Mouse (Mus musculus): ENCODE data around the gene Rbp3. TPM values are rescaled to one million over a fixed set of nuclear protein-coding genes. Genes with fewer than 3 reads are reported as not detected.

Gene Rbp3
- total RNA-seq (2012; rRNA removed), result not detected in 2 replicates
- polyA plus RNA-seq (2012; ENCODE audit: insufficient read depth in 1 of 2, insufficient read length in 2 of 2, low read depth in 1 of 2, low replicate concordance in 2 of 2, missing spikeins in 1 of 2), result not detected

GRCm38 (mm10) chr14:33953761-33954160 lies at the start of gene Rbp3:
Gene Rbp3 (plus strand): TSS chr14:33954003.
- Histone ChIP-seq H3K4me1 (ENCODE audit: control insufficient read depth in 1 of 2, insufficient read depth in 2 of 2, low read length in 2 of 2) (no peaks in the 10 kb centered on the region), H3K9me3 (replicated peaks; ENCODE audit: insufficient read depth, low read length) (no peaks in the 10 kb centered on the region), H3K27ac (ENCODE audit: control insufficient read depth, low read depth, low read length) (no peak within 1 kb of the TSS), H3K79me2 (ENCODE audit: control insufficient read depth, insufficient read depth, low read length, poor library complexity) (no peaks in the 10 kb centered on the region), H3K4me3 (ENCODE audit: control insufficient read depth in 1 of 2, insufficient read depth in 1 of 2, low read depth in 2 of 2, low read length in 2 of 2) (no peak within 1 kb of the TSS), H3K27me3 (ENCODE audit: control insufficient read depth in 1 of 2, insufficient read depth in 2 of 2, low read length in 2 of 2) (no peaks in the 10 kb centered on the region), H3K9ac (ENCODE audit: control insufficient read depth, low read depth, low read length, poor library complexity, severe bottlenecking) (no peak within 1 kb of the TSS), H3K36me3 (ENCODE audit: control insufficient read depth in 1 of 2, insufficient read depth in 2 of 2, low read length in 2 of 2) (no peaks in the 10 kb centered on the region)
- TF ChIP-seq GATA1 (IDR thresholded peaks at IDR 0.05; ENCODE audit: low read depth, low read length) (no peak), MXI1 (IDR thresholded peaks at IDR 0.05; ENCODE audit: low read depth, low read length) (no peak), HCFC1 (IDR thresholded peaks at IDR 0.05; ENCODE audit: low read depth, low read length) (no peak)
- no peak for DNase-seq (ENCODE audit: low read depth, low spot score)

DNA sequence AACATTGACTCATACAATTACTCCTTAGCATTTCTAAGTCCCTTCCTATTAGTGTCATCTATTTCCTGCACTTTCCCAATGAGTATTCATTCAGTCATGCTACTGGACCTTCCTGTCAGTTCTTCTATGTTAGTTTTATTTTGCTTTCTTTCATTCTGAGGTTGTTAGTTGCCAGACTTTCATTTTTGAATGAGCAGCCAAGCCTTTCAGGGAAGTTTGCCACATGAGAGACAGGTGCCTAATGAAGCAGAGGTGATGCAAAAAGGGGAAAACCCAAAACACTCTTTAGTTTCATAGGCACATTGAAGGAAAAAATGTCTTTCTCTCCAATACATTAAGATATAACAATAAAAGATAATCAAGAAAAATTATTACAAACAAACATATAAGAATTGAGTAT lies 49.0 kb upstream of the Rbp3 start:
- Histone ChIP-seq H3K79me2 (ENCODE audit: control insufficient read depth, insufficient read depth, low read length, poor library complexity) (no peaks in the 10 kb centered on the region), H3K9ac (ENCODE audit: control insufficient read depth, low read depth, low read length, poor library complexity, severe bottlenecking) (no peak overlapping the region), H3K4me3 (ENCODE audit: control insufficient read depth in 1 of 2, insufficient read depth in 1 of 2, low read depth in 2 of 2, low read length in 2 of 2) (no peak overlapping the region), H3K27me3 (ENCODE audit: control insufficient read depth in 1 of 2, insufficient read depth in 2 of 2, low read length in 2 of 2) (no peaks in the 10 kb centered on the region), H3K36me3 (ENCODE audit: control insufficient read depth in 1 of 2, insufficient read depth in 2 of 2, low read length in 2 of 2) (no peaks in the 10 kb centered on the region), H3K4me1 (ENCODE audit: control insufficient read depth in 1 of 2, insufficient read depth in 2 of 2, low read length in 2 of 2) (no peaks in the 10 kb centered on the region), H3K27ac (ENCODE audit: control insufficient read depth, low read depth, low read length) (no peak overlapping the region), H3K9me3 (replicated peaks; ENCODE audit: insufficient read depth, low read length) (no peaks in the 10 kb centered on the region)
- TF ChIP-seq NRF1 (IDR thresholded peaks at IDR 0.05; ENCODE audit: insufficient read depth, low read depth, low read length, poor library complexity, severe bottlenecking), result no peak
- no peak for TF ChIP-seq ZNF384 (IDR thresholded peaks at IDR 0.05; ENCODE audit: low read depth, low read length)
- no peak for TF ChIP-seq TBP (IDR thresholded peaks at IDR 0.05; ENCODE audit: low read depth, low read length)
- no peak for TF ChIP-seq CHD1 (IDR thresholded peaks at IDR 0.05; ENCODE audit: low read depth, low read length)
- no peak for TF ChIP-seq TCF12 (IDR thresholded peaks at IDR 0.05; ENCODE audit: low read depth, low read length)
- TF ChIP-seq HCFC1 (IDR thresholded peaks at IDR 0.05; ENCODE audit: low read depth, low read length), result no peak
- TF ChIP-seq MXI1 (IDR thresholded peaks at IDR 0.05; ENCODE audit: low read depth, low read length), result no peak
- TF ChIP-seq SIN3A (IDR thresholded peaks at IDR 0.05; ENCODE audit: low read length), result no peak
- TF ChIP-seq MEF2A (IDR thresholded peaks at IDR 0.05; ENCODE audit: extremely low read depth, insufficient replicate concordance, low read depth, low read length, poor library complexity, severe bottlenecking), result no peak
- TF ChIP-seq MAX (IDR thresholded peaks at IDR 0.05; ENCODE audit: low read length), result no peak
- no peak for TF ChIP-seq MAFK (IDR thresholded peaks at IDR 0.05; ENCODE audit: borderline replicate concordance, low read depth, low read length)
- TF ChIP-seq MAZ (IDR thresholded peaks at IDR 0.05; ENCODE audit: low read depth, low read length), result no peak
- TF ChIP-seq POLR2AphosphoS5 (IDR thresholded peaks at IDR 0.05; ENCODE audit: borderline replicate concordance, low read depth, low read length), result no peak
- TF ChIP-seq EP300 (IDR thresholded peaks at IDR 0.05; ENCODE audit: low read depth in 1 of 2, low read length in 2 of 2), result no peak
- DNase-seq (ENCODE audit: low read depth, low spot score), result no peak
